In the genomic region with DNA sequence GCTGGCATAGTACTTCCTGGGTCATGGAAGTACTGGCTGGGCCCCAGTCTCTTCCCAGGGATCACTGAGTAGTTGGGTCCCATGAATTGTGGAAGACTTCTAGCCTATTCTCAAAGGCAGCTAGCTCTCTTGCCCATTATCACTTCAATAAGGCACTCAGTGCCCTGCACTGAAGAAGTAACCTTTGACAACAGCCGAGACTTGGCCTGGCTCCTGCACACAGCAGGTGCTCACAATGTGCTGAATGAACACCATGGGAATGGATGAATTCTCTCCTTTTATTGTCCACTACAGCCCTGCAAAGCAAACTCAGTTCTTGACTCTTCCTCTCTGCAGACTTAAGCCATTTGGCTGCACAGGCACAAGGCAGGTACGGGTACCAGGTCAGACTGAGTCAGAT, we compare ENCODE assay signal across 24 mouse cellular contexts.
DNase-seq lines count a peak whose midpoint lies in the region; ATAC-seq and TF ChIP-seq lines count a peak whose summit lies in the region.
"Had no signal": no experiment of that assay in that cellular context is flagged by ENCODE, and none has a peak within 500 bp of the region (broad histone marks: within the 10 kb centered on the region; RNA-seq: fewer than 3 reads in every experiment).

No protein-coding gene starts in this region.

- H3K36me3 ChIP-seq in limb, embryonic 10.5 days = peaks cover 19% of the 10 kb centered on the region; the same call in 1 of the 2 replicates
- peaks cover 5% of the 10 kb centered on the region; the same call in 1 of the 2 replicates for H3K36me3 ChIP-seq in liver, postnatal 0 days (replicated peaks; ENCODE audit: insufficient read depth, low read length)
- H3K36me3 ChIP-seq: neural tube, embryonic 12.5 days had no signal

- TF ChIP-seq CTCF in liver, postnatal 0 days (IDR thresholded peaks at IDR 0.05; ENCODE audit: low read depth) = no peak

- H3K27ac ChIP-seq in limb, embryonic 10.5 days = peak overlapping the region; percentile 36; the same call in 1 of the 2 replicates
- H3K27ac ChIP-seq in liver, postnatal 0 days (ENCODE audit: low read depth) = no peak overlapping the region
- H3K27ac ChIP-seq: gastrocnemius, adult 2 months; heart, embryonic 10.5 days; hindbrain, embryonic 13.5 days; liver, embryonic 15.5 days; neural tube, embryonic 12.5 days had no signal

- TF ChIP-seq EP300 in liver, postnatal 0 days (IDR thresholded peaks at IDR 0.05; ENCODE audit: low read depth) = no peak

- no peak overlapping the region for H3K4me3 ChIP-seq in limb, embryonic 10.5 days
- no peak overlapping the region for H3K4me3 ChIP-seq in liver, postnatal 0 days (ENCODE audit: low read depth, low read length)
- H3K4me3 ChIP-seq: erythroblast, embryonic 14.5 days; gastrocnemius, adult 2 months; heart, embryonic 10.5 days; hindbrain, embryonic 13.5 days; liver, embryonic 15.5 days; neural tube, embryonic 12.5 days had no signal

- peak; percentile 56 for DNase-seq in cerebellum, adult 11 months
- peak; percentile 70 for DNase-seq in cerebellum, adult 11-12 months
- peak; percentile 80 to 87 for DNase-seq in cerebellum, postnatal 25 days
- DNase-seq in limb, embryonic 10.5 days (ENCODE audit: low spot score) = no peak
- DNase-seq in layer of hippocampus, postnatal 25 days (ENCODE audit: extremely low spot score in 1 of 2, low spot score in 1 of 2) = no peak
- no peak for DNase-seq in lung, postnatal 14 days
- DNase-seq in liver, postnatal 0 days = no peak
- DNase-seq: adrenal gland, adult 8-10 months; forebrain, postnatal 0 days; gastrocnemius, adult 2 months; heart, postnatal 10 days; layer of hippocampus, postnatal 36 days; lung, postnatal 36 days; right cerebral cortex, postnatal 4 days; thymus, postnatal 14 days had no signal

- H3K9ac ChIP-seq in liver, postnatal 0 days (replicated peaks) = no peak overlapping the region
- H3K9ac ChIP-seq: forebrain, postnatal 0 days; hindbrain, embryonic 13.5 days; liver, embryonic 15.5 days; neural tube, embryonic 12.5 days had no signal

- no peak for ATAC-seq in cerebellum, adult (ENCODE audit: insufficient number of reproducible peaks, low FRiP score, low TSS enrichment)
- ATAC-seq in liver, postnatal 0 days = no peak
- ATAC-seq: CD4-positive, CD25-positive, alpha-beta regulatory T cell, adult 4 months; forebrain, postnatal 0 days; intestine, postnatal 0 days had no signal

- H3K4me1 ChIP-seq in limb, embryonic 10.5 days = peaks cover 49% of the 10 kb centered on the region
- no peaks in the 10 kb centered on the region for H3K4me1 ChIP-seq in liver, postnatal 0 days (ENCODE audit: insufficient read depth)
- H3K4me1 ChIP-seq: liver, embryonic 15.5 days had no signal

- no peak overlapping the region for H3K4me2 ChIP-seq in liver, postnatal 0 days (ENCODE audit: low read depth, low read length)
- H3K4me2 ChIP-seq: hindbrain, embryonic 13.5 days; liver, embryonic 15.5 days; neural tube, embryonic 12.5 days had no signal

- no peaks in the 10 kb centered on the region for H3K27me3 ChIP-seq in limb, embryonic 10.5 days (ENCODE audit: low read depth, poor library complexity, severe bottlenecking)
- H3K27me3 ChIP-seq in liver, postnatal 0 days (ENCODE audit: insufficient read depth, low read length) = no peaks in the 10 kb centered on the region
- H3K27me3 ChIP-seq: liver, embryonic 15.5 days; neural tube, embryonic 12.5 days had no signal

- WGBS in limb, embryonic 10.5 days = 83% methylated on average over 2 of the region's 2 CpGs
- WGBS in liver, postnatal 0 days (ENCODE audit: insufficient replicate concordance) = 85% methylated on average over 2 of the region's 2 CpGs

- H3K9me3 ChIP-seq in limb, embryonic 10.5 days (replicated peaks) = no peaks in the 10 kb centered on the region
- H3K9me3 ChIP-seq in liver, postnatal 0 days (ENCODE audit: low read length) = no peaks in the 10 kb centered on the region
- H3K9me3 ChIP-seq: G1E; heart, embryonic 10.5 days; hindbrain, embryonic 13.5 days; liver, embryonic 15.5 days; neural tube, embryonic 12.5 days had no signal

Comparison
In these comparisons a context has a peak if more than half of its experiments do, and no peak if none do; other contexts are left out.
1. DNase-seq: peak in cerebellum, adult 11 months (single experiment), cerebellum, adult 11-12 months (single experiment) and cerebellum, postnatal 25 days (2 of 2); none in limb, embryonic 10.5 days (single experiment), layer of hippocampus, postnatal 25 days (0 of 2), lung, postnatal 14 days (single experiment) and liver, postnatal 0 days (single experiment).